Mouse (Mus musculus): Measurements from ENCODE around the gene Acnat1. TPM values are rescaled to one million over a fixed set of nuclear protein-coding genes. Genes with fewer than 3 reads are reported as not detected.
"Not testable (repeated sequence)": the region's sequence is repeated elsewhere in the genome, so short reads cannot be mapped to it uniquely, and the experiment has no call there.

Acnat1 gene
- polyA plus RNA-seq, 1 experiment from 2014 or later: 0.58 TPM

GRCm38 (mm10) chr4:49469435-49470151, 4.1 kb downstream of the Acnat1 start:
- ATAC-seq (ENCODE audit: low read depth): no peak
- H3K36me3 ChIP-seq (ENCODE audit: control insufficient read depth, insufficient read depth, low read length): no peaks in the 10 kb centered on the region
- no peak overlapping the region for H3K4me2 ChIP-seq (ENCODE audit: low read depth, low read length)
- no peaks in the 10 kb centered on the region for H3K27me3 ChIP-seq (ENCODE audit: control insufficient read depth, insufficient read depth, low read depth, low read length)
- H3K4me1 ChIP-seq (replicated peaks; ENCODE audit: control insufficient read depth, insufficient read depth, low read length): no peaks in the 10 kb centered on the region
- no peak overlapping the region for H3K27ac ChIP-seq (ENCODE audit: low read length)
- 85% methylated on average over 3 of the region's 3 CpGs for WGBS
- H3K4me3 ChIP-seq (ENCODE audit: low read length): no peak overlapping the region
- H3K9me3 ChIP-seq (ENCODE audit: control insufficient read depth, low read length): no peaks in the 10 kb centered on the region; the same call in 1 of the 2 replicates
- no peak overlapping the region for H3K9ac ChIP-seq (ENCODE audit: low read length)

GRCm38 (mm10) chr4:49467360-49467759, 6.4 kb downstream of the Acnat1 start:
- H3K9ac ChIP-seq (ENCODE audit: low read length): no peak overlapping the region
- H3K4me2 ChIP-seq (ENCODE audit: low read depth, low read length): no peak overlapping the region
- WGBS: 86% methylated on average over 6 of the region's 6 CpGs
- no peak for ATAC-seq (ENCODE audit: low read depth)
- H3K4me1 ChIP-seq (replicated peaks; ENCODE audit: control insufficient read depth, insufficient read depth, low read length): no peaks in the 10 kb centered on the region
- no peak overlapping the region for H3K4me3 ChIP-seq (ENCODE audit: low read length)
- no peaks in the 10 kb centered on the region; the same call in 1 of the 2 replicates for H3K9me3 ChIP-seq (ENCODE audit: control insufficient read depth, low read length)
- H3K27ac ChIP-seq (ENCODE audit: low read length): no peak overlapping the region
- no peaks in the 10 kb centered on the region for H3K36me3 ChIP-seq (ENCODE audit: control insufficient read depth, insufficient read depth, low read length)
- no peaks in the 10 kb centered on the region for H3K27me3 ChIP-seq (ENCODE audit: control insufficient read depth, insufficient read depth, low read depth, low read length)

- H3K4me1 ChIP-seq (replicated peaks; ENCODE audit: control insufficient read depth, insufficient read depth, low read length): no peaks in the 10 kb centered on the region
- no peak for ATAC-seq (ENCODE audit: low read depth)
- no peaks in the 10 kb centered on the region for H3K27me3 ChIP-seq (ENCODE audit: control insufficient read depth, insufficient read depth, low read depth, low read length)
- H3K27ac ChIP-seq (ENCODE audit: low read length): no peak overlapping the region
- no peak overlapping the region for H3K9ac ChIP-seq (ENCODE audit: low read length)
- no peaks in the 10 kb centered on the region for H3K9me3 ChIP-seq (ENCODE audit: control insufficient read depth, low read length)
- 64% methylated on average over 2 of the region's 2 CpGs for WGBS
- H3K4me2 ChIP-seq (ENCODE audit: low read depth, low read length): no peak overlapping the region
- no peaks in the 10 kb centered on the region for H3K36me3 ChIP-seq (ENCODE audit: control insufficient read depth, insufficient read depth, low read length)
- H3K4me3 ChIP-seq (ENCODE audit: low read length): no peak overlapping the region
Observed at GRCm38 (mm10) chr4:49456171-49456570, 17.5 kb downstream of the Acnat1 start.

GRCm38 (mm10) chr4:49451848-49452551, 21.7 kb downstream of the Acnat1 start:
- ATAC-seq (ENCODE audit: low read depth): no peak

GRCm38 (mm10) chr4:49451133-49451847, 22.4 kb downstream of the Acnat1 start:
- not testable (repeated sequence) for H3K9ac ChIP-seq (ENCODE audit: low read length); H3K4me1 ChIP-seq (replicated peaks; ENCODE audit: control insufficient read depth, insufficient read depth, low read length); H3K9me3 ChIP-seq (ENCODE audit: control insufficient read depth, low read length); H3K4me2 ChIP-seq (ENCODE audit: low read depth, low read length); ATAC-seq (ENCODE audit: low read depth); H3K27ac ChIP-seq (ENCODE audit: low read length); H3K27me3 ChIP-seq (ENCODE audit: control insufficient read depth, insufficient read depth, low read depth, low read length); H3K4me3 ChIP-seq (ENCODE audit: low read length); H3K36me3 ChIP-seq (ENCODE audit: control insufficient read depth, insufficient read depth, low read length)
- WGBS: 60% methylated on average over 1 of the region's 1 CpGs

More at GRCm38 (mm10) chr4:49451848-49452551, 21.7 kb downstream of the Acnat1 start:
- no peaks in the 10 kb centered on the region for H3K27me3 ChIP-seq (ENCODE audit: control insufficient read depth, insufficient read depth, low read depth, low read length)
- H3K9me3 ChIP-seq (ENCODE audit: control insufficient read depth, low read length): no peaks in the 10 kb centered on the region
- H3K4me1 ChIP-seq (replicated peaks; ENCODE audit: control insufficient read depth, insufficient read depth, low read length): no peaks in the 10 kb centered on the region
- no peaks in the 10 kb centered on the region for H3K36me3 ChIP-seq (ENCODE audit: control insufficient read depth, insufficient read depth, low read length)
- H3K4me3 ChIP-seq (ENCODE audit: low read length): no peak overlapping the region
- no peak overlapping the region for H3K27ac ChIP-seq (ENCODE audit: low read length)
- H3K9ac ChIP-seq (ENCODE audit: low read length): no peak overlapping the region
- no peak overlapping the region for H3K4me2 ChIP-seq (ENCODE audit: low read depth, low read length)
- 40% methylated on average over 1 of the region's 1 CpGs for WGBS

GRCm38 (mm10) chr4:49436968-49437367, 36.7 kb downstream of the Acnat1 start:
- H3K4me3 ChIP-seq (ENCODE audit: low read length); H3K4me2 ChIP-seq (ENCODE audit: low read depth, low read length); H3K9ac ChIP-seq (ENCODE audit: low read length); H3K27ac ChIP-seq (ENCODE audit: low read length); H3K4me1 ChIP-seq (replicated peaks; ENCODE audit: control insufficient read depth, insufficient read depth, low read length); H3K36me3 ChIP-seq (ENCODE audit: control insufficient read depth, insufficient read depth, low read length); ATAC-seq (ENCODE audit: low read depth); H3K9me3 ChIP-seq (ENCODE audit: control insufficient read depth, low read length); H3K27me3 ChIP-seq (ENCODE audit: control insufficient read depth, insufficient read depth, low read depth, low read length): not testable (repeated sequence)
- 89% methylated on average over 3 of the region's 3 CpGs for WGBS

GRCm38 (mm10) chr4:49410151-49410550, 63.6 kb downstream of the Acnat1 start:
- not testable (repeated sequence) for H3K27ac ChIP-seq (ENCODE audit: low read length); H3K4me3 ChIP-seq (ENCODE audit: low read length); H3K9me3 ChIP-seq (ENCODE audit: control insufficient read depth, low read length); ATAC-seq (ENCODE audit: low read depth); H3K36me3 ChIP-seq (ENCODE audit: control insufficient read depth, insufficient read depth, low read length); H3K9ac ChIP-seq (ENCODE audit: low read length); H3K4me2 ChIP-seq (ENCODE audit: low read depth, low read length); H3K4me1 ChIP-seq (replicated peaks; ENCODE audit: control insufficient read depth, insufficient read depth, low read length); H3K27me3 ChIP-seq (ENCODE audit: control insufficient read depth, insufficient read depth, low read depth, low read length)
- WGBS: 66% methylated on average over 2 of the region's 2 CpGs

GRCm38 (mm10) chr4:49407957-49408356, 65.8 kb downstream of the Acnat1 start, which contains the start of gene Acnat2:
TSS of gene Acnat2 (minus strand) at chr4:49408151.
- not testable (repeated sequence) for H3K4me1 ChIP-seq (replicated peaks; ENCODE audit: control insufficient read depth, insufficient read depth, low read length); H3K9ac ChIP-seq (ENCODE audit: low read length); H3K4me2 ChIP-seq (ENCODE audit: low read depth, low read length); H3K4me3 ChIP-seq (ENCODE audit: low read length); H3K9me3 ChIP-seq (ENCODE audit: control insufficient read depth, low read length); H3K27me3 ChIP-seq (ENCODE audit: control insufficient read depth, insufficient read depth, low read depth, low read length); ATAC-seq (ENCODE audit: low read depth); H3K36me3 ChIP-seq (ENCODE audit: control insufficient read depth, insufficient read depth, low read length); H3K27ac ChIP-seq (ENCODE audit: low read length)
- 77% methylated on average over 5 of the region's 5 CpGs for WGBS
